Mouse (Mus musculus) testis, adult 2 months (tissue): ENCODE measurements at regions not wholly inside any gene's neighbourhood (a gene's known extent, or its start where the extent isn't known, plus 50 kb on each side); places are given as distances from the start of the nearest gene placed in this dataset.

Experiments
- CTCF ChIP-seq: fragments of 200-500 bp; IDR thresholded peaks from 2 replicates; pipeline ENCODE4 v1.5.1; 2012; ENCODE audit warnings: low read depth, mild to moderate bottlenecking, inconsistent platforms, low read length, moderate library complexity; ENCODE audit not compliant: control insufficient read depth, insufficient read depth, insufficient replicate concordance
- POLR2A ChIP-seq: fragments of 200-500 bp; IDR thresholded peaks from 2 replicates; pipeline ENCODE4 v1.6.1; 2012; ENCODE audit warnings: low read depth, mild to moderate bottlenecking, inconsistent platforms, low read length, moderate library complexity; ENCODE audit not compliant: control insufficient read depth

DNA sequence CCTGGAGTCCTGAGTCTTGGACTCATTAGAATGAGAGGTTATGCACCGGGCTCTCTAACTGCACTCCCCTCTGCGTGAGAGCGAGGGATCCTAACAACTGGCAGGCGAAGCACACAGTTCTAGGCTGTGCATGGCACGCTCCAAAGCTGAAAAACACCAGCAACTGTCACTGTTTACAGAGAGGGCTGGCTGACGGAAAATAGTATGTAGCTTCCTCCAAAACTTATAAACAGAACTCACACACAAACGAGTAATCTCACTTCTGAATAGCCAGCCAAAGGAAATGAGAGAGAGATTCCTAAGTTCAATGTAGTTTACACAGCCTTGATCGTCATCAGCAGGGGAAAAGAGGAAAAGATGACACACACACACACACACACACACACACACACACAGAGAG is 266.6 kb downstream of the Uaca start:
- TF ChIP-seq CTCF (no peak), POLR2A (no peak)
